Comparison of ENCODE assay signal across 27 mouse cellular contexts in the genomic region with DNA sequence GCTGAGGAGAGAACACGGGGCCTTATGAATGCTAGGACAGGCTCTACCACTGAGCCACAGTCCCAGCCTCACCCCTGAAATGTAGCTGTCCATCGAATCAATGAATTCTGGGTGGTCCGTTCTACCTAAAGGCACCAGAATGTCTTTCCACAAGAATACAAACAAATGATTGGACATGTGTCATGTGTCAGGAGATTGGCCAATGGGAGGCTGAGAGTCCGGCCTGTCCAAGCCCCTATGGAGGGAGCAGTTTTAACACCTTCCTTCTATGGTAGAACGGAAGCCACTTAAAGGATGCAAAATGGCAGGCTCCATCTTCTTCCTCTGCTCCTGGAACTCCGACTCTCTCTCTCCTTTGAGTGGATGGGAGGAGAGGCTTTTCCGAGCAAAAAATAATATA. TPM values are rescaled to one million over a fixed set of nuclear protein-coding genes. Genes with fewer than 3 reads are reported as not detected.
"Had no signal": no experiment of that assay in that cellular context is flagged by ENCODE, and none has a peak within 500 bp of the region (broad histone marks: within the 10 kb centered on the region; RNA-seq: fewer than 3 reads in every experiment).

No protein-coding gene starts in this region.

- DNase-seq: lung, adult 18-20 months; lung, embryonic 14.5 days; lung, postnatal 10 days; lung, postnatal 4 days; midbrain, embryonic 14.5 days; retina, postnatal 1 day; right cerebral cortex, adult 18-20 months; right cerebral cortex, postnatal 25 days; right cerebral cortex, postnatal 4 days; spleen, adult 18-20 months; thymus, adult 18-20 months; thymus, postnatal 25 days; thymus, postnatal 4 days had no signal

- H3K4me3 ChIP-seq: midbrain, embryonic 10.5 days; midbrain, embryonic 12.5 days; myocyte; neural tube, embryonic 13.5 days; neural tube, embryonic 15.5 days had no signal

- H3K27ac ChIP-seq: midbrain, embryonic 10.5 days; midbrain, embryonic 12.5 days; neural tube, embryonic 13.5 days; neural tube, embryonic 15.5 days had no signal

RNA-seq across cellular contexts. Expression of a gene that starts 13.8 kb away (rescaled TPM):
- total RNA-seq: megakaryocyte, adult 5-6 weeks; megakaryocyte-erythroid progenitor cell, adult 5-6 weeks had no signal
- polyA plus RNA-seq: lung, embryonic 14.5 days; lung, embryonic 16.5 days; midbrain, embryonic 10.5 days; midbrain, embryonic 12.5 days; midbrain, embryonic 14.5 days; midbrain, embryonic 16.5 days; myocyte; neural tube, embryonic 11.5 days; neural tube, embryonic 13.5 days; neural tube, embryonic 15.5 days; small intestine, adult 2 months; stomach, embryonic 14.5 days; stomach, embryonic 16.5 days; urinary bladder, adult 2 months had no signal

RNA-seq across cellular contexts. Expression of a gene that starts 20.1 kb away (rescaled TPM):
- total RNA-seq: megakaryocyte, adult 5-6 weeks had no signal

RNA-seq across cellular contexts. Expression of a gene that starts 29.6 kb away (rescaled TPM):
- total RNA-seq: megakaryocyte, adult 5-6 weeks; megakaryocyte-erythroid progenitor cell, adult 5-6 weeks had no signal
- polyA plus RNA-seq: myocyte; small intestine, adult 2 months; urinary bladder, adult 2 months had no signal

RNA-seq across cellular contexts. Expression of a gene that starts 36.3 kb away (rescaled TPM):
- polyA plus RNA-seq: lung, embryonic 14.5 days had no signal
